Mouse (Mus musculus) left cerebral cortex, postnatal 10 days (tissue): ENCODE measurements around the gene Kif18b. TPM values are rescaled to one million over a fixed set of nuclear protein-coding genes. Genes with fewer than 3 reads are reported as not detected.

Experiments used
- DNase-seq, 2 experiments: peaks; one replicate each; pipeline ENCODE4 v3.0.0; 2021 to 2022; ENCODE audit warnings: low spot score in 2 of 2, mixed read lengths in 1 of 2; ENCODE audit errors: extremely low spot score in 1 of 2
- intact Hi-C: fragments of 180-260 bp; cut with DNase I; formaldehyde crosslinking; loops from one replicate; pipeline ENCODE4 v1.15.1; 2025
- total RNA-seq, 2 experiments: library from RNA; stranded (reverse); gene quantifications; 2 replicates each; pipeline ENCODE4 v1.2.3; 2021

Kif18b gene
- total RNA-seq, result 1 to 10 TPM; 1.2 to 1.9 TPM

DNA sequence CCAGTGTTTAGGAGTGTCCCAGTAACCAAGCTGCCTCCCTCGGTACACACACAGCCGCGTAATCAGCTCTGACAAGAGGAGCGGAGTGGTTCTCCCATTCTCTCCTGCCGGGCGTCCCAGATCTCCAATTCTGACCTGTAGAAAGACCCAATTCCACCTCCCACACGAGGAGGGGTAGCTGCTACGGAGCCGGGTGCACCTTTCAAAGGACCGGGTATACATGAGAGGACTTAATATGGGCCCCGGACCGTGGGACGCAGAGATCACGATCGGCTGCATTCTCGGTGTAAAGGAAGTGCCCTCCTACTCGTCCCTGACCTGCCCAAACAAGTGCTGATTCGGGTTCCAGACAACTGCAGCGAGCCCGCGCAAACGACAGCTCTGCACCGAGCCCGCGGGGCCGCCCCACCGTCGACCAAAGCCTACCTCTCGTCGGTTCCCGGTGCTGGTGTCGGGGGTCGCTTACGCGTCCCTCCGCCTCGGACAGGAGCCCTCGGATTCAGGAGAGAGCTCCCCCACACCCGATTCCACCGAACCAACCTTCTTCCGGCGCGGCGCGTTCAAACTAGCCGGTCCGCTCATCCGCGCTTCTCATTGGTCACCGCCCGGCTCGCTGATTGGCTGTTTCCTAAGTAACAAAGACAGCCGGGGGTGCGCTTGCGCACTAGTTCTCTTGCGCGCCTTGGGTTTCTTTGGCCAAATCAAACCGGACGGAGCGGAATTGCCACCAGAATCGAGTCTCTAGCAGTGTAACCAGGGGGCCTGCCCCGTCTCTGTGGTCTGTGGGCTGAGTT is at the start of gene Kif18b:
Gene Kif18b, minus strand, starts transcription at position 568 of the 794 bp plus-strand sequence.
- peak; percentile 95 to 97 for DNase-seq
- intact Hi-C loops, result no loop called here

GRCm38 (mm10) chr11:102972326-102972725 is 47.4 kb upstream of the Kif18b start:
- intact Hi-C loops, result no loop called here
- no peak for DNase-seq

- intact Hi-C loops, result no loop called here
- peak in 1 of 2 experiments; percentile 32 for DNase-seq
Observed at GRCm38 (mm10) chr11:102971604-102972003, 46.7 kb upstream of the Kif18b start.

DNA sequence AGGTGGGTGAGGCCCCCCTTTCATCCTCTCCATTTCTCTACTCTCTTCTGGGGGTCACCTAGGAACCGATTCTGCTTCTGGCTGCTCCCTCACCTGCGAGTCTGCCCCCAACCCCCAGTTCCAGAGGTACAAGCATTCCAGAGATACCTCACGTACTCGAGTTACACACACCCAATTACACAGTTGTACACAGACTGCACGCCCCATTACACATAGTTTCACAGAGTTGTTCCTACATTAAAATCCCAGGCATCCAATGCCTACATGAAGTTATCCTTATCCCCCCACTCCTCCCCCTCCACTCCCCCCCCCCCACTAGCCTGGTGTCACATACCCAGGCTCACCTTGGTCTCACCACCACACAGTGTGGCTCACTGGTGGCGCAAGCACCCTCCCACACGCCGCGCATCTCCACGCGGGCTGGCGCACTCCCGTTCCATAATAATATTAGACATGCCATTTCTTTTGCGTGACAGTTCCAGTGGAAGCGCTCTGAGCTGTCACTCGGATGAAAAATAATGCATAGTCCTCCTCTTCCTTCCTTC is 39.7 kb upstream of the Kif18b start:
- intact Hi-C loops, result no loop called here
- no peak for DNase-seq

DNA sequence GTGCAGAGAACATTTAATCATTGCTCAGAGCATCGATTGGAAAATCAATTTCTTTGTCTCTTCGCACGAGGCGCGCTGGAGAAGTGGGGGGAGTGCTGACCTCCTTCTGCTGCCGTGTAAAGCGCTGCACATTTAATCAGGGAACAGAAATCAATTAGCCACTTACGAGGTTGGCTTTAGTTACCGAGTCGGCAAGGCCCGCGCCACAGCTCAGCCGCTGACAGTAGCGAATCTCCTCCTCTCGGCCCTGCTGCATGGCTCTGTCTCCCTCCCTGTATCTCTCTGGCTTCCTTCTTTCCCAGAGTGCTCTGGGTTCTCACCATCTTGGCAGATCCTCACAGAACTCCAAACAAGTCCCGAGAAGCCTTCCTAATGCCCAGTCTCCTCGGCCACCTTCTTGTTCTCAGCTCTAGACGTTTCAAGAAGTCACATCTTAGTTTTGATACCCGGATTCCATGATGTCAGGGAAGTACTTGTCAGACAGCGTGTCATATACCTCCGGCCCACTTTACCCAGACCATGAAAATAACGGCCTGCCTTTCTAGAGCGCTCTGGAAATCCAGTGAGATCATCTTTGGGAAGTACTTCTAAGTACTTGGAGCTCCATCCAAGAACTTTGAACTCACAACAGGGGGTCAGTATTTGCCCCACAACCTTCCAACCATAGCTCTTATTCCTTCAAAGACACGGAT is 39.1 kb upstream of the Kif18b start:
- intact Hi-C loops, result no loop called here
- DNase-seq, result no peak

- intact Hi-C loops, result no loop called here
- no peak for DNase-seq
Observed at GRCm38 (mm10) chr11:102963246-102963854, 38.4 kb upstream of the Kif18b start.

DNA sequence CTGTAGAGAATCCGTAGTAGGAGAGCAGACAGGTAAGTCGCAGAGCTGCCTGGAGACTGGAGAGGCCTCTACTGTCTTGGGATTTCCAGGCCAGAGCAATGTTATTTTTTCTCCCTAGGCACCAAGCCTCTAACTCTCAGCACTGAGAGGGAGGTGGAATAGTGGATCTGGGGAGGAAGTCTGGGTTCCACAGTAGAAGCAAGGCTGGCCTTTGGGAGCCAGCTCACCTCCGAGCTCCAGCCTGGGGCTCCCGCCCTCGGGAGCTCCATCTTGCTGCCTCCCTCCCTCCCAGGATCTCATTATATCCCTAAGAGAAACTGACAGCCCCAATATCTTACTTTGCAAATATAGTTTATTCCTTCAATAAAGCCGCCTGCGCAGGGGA is 37.9 kb upstream of the Kif18b start:
- intact Hi-C loops, result no loop called here

DNA sequence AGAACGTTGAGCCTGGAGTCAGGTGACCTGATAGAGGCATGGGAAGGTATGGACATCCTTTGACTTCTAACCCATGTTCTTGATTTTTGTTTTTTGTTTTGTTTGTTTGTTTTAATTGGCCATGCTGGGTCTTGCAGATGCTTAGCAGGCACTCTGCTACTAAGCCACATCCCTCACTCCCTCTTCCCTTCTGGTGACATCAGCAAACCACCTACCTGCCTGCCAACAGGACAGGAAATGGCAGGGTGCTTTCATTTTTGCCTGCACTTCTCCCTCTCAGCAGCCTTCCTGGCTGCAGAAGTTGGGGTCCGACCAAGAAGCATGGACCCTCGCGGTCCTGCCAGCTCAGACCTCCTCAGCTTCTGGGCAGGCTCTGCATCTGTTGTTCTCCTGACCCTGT is 36.2 kb upstream of the Kif18b start:
- DNase-seq, result no peak
- intact Hi-C loops, result no loop called here

More for the DNA sequence above, 37.9 kb upstream of the Kif18b start:
- no peak for DNase-seq

GRCm38 (mm10) chr11:102958870-102959269 is 33.9 kb upstream of the Kif18b start:
- DNase-seq, result no peak
- intact Hi-C loops, result no loop called here

GRCm38 (mm10) chr11:102958431-102958830 is 33.5 kb upstream of the Kif18b start:
- intact Hi-C loops, result no loop called here
- DNase-seq, result no peak

GRCm38 (mm10) chr11:102957692-102958091 is 32.8 kb upstream of the Kif18b start:
- intact Hi-C loops, result no loop called here
- no peak for DNase-seq

GRCm38 (mm10) chr11:102956962-102957614 is 32.2 kb upstream of the Kif18b start:
- intact Hi-C loops, result no loop called here
- DNase-seq, result peak in 1 of 2 experiments; percentile 50

GRCm38 (mm10) chr11:102952922-102953321 is 28.0 kb upstream of the Kif18b start:
- DNase-seq, result no peak

GRCm38 (mm10) chr11:102948043-102948961 is 23.4 kb upstream of the Kif18b start:
- intact Hi-C loops, result loop anchor here (5.0 kb wide), 1 partner anchor 44 kb away; no protein-coding TSS in a partner anchor
- peak in 1 of 2 experiments; percentile 35 for DNase-seq

More at GRCm38 (mm10) chr11:102952922-102953321, 28.0 kb upstream of the Kif18b start:
- intact Hi-C loops, result no loop called here

GRCm38 (mm10) chr11:102946992-102947343 is 22.0 kb upstream of the Kif18b start:
- intact Hi-C loops, result loop anchor here (5.0 kb wide), 1 partner anchor 45 kb away; no protein-coding TSS in a partner anchor
- DNase-seq, result no peak

GRCm38 (mm10) chr11:102946265-102946991 is 21.5 kb upstream of the Kif18b start, which contains the start of gene C1ql1:
Gene C1ql1, minus strand, starts transcription at chr11:102946688.
- intact Hi-C loops, result loop anchor here (5.0 kb wide), 1 partner anchor 46 kb away; no protein-coding TSS in a partner anchor
- DNase-seq, result peak; percentile 50 to 90
